Mouse (Mus musculus): ENCODE measurements around the gene Ccz1. TPM values are rescaled to one million over a fixed set of nuclear protein-coding genes. Genes with fewer than 3 reads are reported as not detected.

The Ccz1 gene
- polyA plus RNA-seq, 1 experiment from 2014 or later = 69.6 TPM

GRCm38 (mm10) chr5:143989046-143989445, 25.6 kb downstream of the Ccz1 start:
- WGBS = 83% methylated on average over 4 of the region's 4 CpGs
- ATAC-seq (ENCODE audit: low read depth) = peak; percentile 41; the same call in 1 of the 2 replicates

GRCm38 (mm10) chr5:143987596-143987995, 27.1 kb downstream of the Ccz1 start:
- H3K4me1 ChIP-seq (ENCODE audit: control insufficient read depth, insufficient read depth, low read length) = no peaks in the 10 kb centered on the region
- H3K4me3 ChIP-seq (ENCODE audit: low read depth, low read length) = no peak overlapping the region
- H3K27me3 ChIP-seq (replicated peaks; ENCODE audit: control insufficient read depth, insufficient read depth, low read length) = no peaks in the 10 kb centered on the region
- H3K4me2 ChIP-seq (ENCODE audit: low read depth, low read length) = no peak overlapping the region
- 95% methylated on average over 3 of the region's 3 CpGs for WGBS
- H3K9ac ChIP-seq (ENCODE audit: low read depth, low read length) = no peak overlapping the region
- no peak overlapping the region for H3K27ac ChIP-seq (replicated peaks; ENCODE audit: low read depth, low read length)
- no peaks in the 10 kb centered on the region for H3K9me3 ChIP-seq (ENCODE audit: control insufficient read depth, low read length)
- H3K36me3 ChIP-seq (ENCODE audit: control insufficient read depth, insufficient read depth, low read length) = peaks cover 78% of the 10 kb centered on the region
- no peak for ATAC-seq (ENCODE audit: low read depth)
- DNase-seq (ENCODE audit: low spot score) = no peak

More at GRCm38 (mm10) chr5:143989046-143989445, 25.6 kb downstream of the Ccz1 start:
- Histone ChIP-seq H3K9me3 (ENCODE audit: control insufficient read depth, low read length) (no peaks in the 10 kb centered on the region), H3K27ac (replicated peaks; ENCODE audit: low read depth, low read length) (no peak overlapping the region; the same call in 1 of the 2 replicates), H3K4me2 (ENCODE audit: low read depth, low read length) (no peak overlapping the region), H3K4me3 (ENCODE audit: low read depth, low read length) (no peak overlapping the region), H3K4me1 (ENCODE audit: control insufficient read depth, insufficient read depth, low read length) (no peaks in the 10 kb centered on the region), H3K9ac (ENCODE audit: low read depth, low read length) (no peak overlapping the region), H3K27me3 (replicated peaks; ENCODE audit: control insufficient read depth, insufficient read depth, low read length) (no peaks in the 10 kb centered on the region), H3K36me3 (ENCODE audit: control insufficient read depth, insufficient read depth, low read length) (peaks cover 93% of the 10 kb centered on the region)
- peak; percentile 42 for DNase-seq (ENCODE audit: low spot score)

GRCm38 (mm10) chr5:143985381-143985780, 29.3 kb downstream of the Ccz1 start:
- H3K9me3 ChIP-seq (ENCODE audit: control insufficient read depth, low read length) = no peaks in the 10 kb centered on the region
- DNase-seq (ENCODE audit: low spot score) (no peak), ATAC-seq (ENCODE audit: low read depth) (no peak)
- no peak overlapping the region for H3K4me3 ChIP-seq (ENCODE audit: low read depth, low read length)
- no peak overlapping the region for H3K27ac ChIP-seq (replicated peaks; ENCODE audit: low read depth, low read length)
- WGBS = 88% methylated on average over 7 of the region's 7 CpGs
- H3K9ac ChIP-seq (ENCODE audit: low read depth, low read length) = no peak overlapping the region
- no peak overlapping the region for H3K4me2 ChIP-seq (ENCODE audit: low read depth, low read length)
- H3K36me3 ChIP-seq (ENCODE audit: control insufficient read depth, insufficient read depth, low read length) = peaks cover 58% of the 10 kb centered on the region
- H3K27me3 ChIP-seq (replicated peaks; ENCODE audit: control insufficient read depth, insufficient read depth, low read length) = no peaks in the 10 kb centered on the region
- H3K4me1 ChIP-seq (ENCODE audit: control insufficient read depth, insufficient read depth, low read length) = no peaks in the 10 kb centered on the region

GRCm38 (mm10) chr5:143982361-143982760, 32.3 kb downstream of the Ccz1 start:
- no peak overlapping the region for H3K9ac ChIP-seq (ENCODE audit: low read depth, low read length)
- no peaks in the 10 kb centered on the region for H3K27me3 ChIP-seq (replicated peaks; ENCODE audit: control insufficient read depth, insufficient read depth, low read length)
- H3K36me3 ChIP-seq (ENCODE audit: control insufficient read depth, insufficient read depth, low read length) = peaks cover 29% of the 10 kb centered on the region
- no peaks in the 10 kb centered on the region for H3K4me1 ChIP-seq (ENCODE audit: control insufficient read depth, insufficient read depth, low read length)
- ATAC-seq (ENCODE audit: low read depth) (no peak), DNase-seq (ENCODE audit: low spot score) (no peak)
- 79% methylated on average over 2 of the region's 2 CpGs for whole genome bisulfite sequencing
- H3K27ac ChIP-seq (replicated peaks; ENCODE audit: low read depth, low read length) = no peak overlapping the region
- no peak overlapping the region for H3K4me3 ChIP-seq (ENCODE audit: low read depth, low read length)
- H3K4me2 ChIP-seq (ENCODE audit: low read depth, low read length) = no peak overlapping the region
- no peaks in the 10 kb centered on the region for H3K9me3 ChIP-seq (ENCODE audit: control insufficient read depth, low read length)

- Histone ChIP-seq H3K4me3 (ENCODE audit: low read depth, low read length) (no peak overlapping the region), H3K9ac (ENCODE audit: low read depth, low read length) (no peak overlapping the region), H3K36me3 (ENCODE audit: control insufficient read depth, insufficient read depth, low read length) (peaks cover 15% of the 10 kb centered on the region), H3K27me3 (replicated peaks; ENCODE audit: control insufficient read depth, insufficient read depth, low read length) (no peaks in the 10 kb centered on the region), H3K27ac (replicated peaks; ENCODE audit: low read depth, low read length) (no peak overlapping the region), H3K4me2 (ENCODE audit: low read depth, low read length) (no peak overlapping the region), H3K4me1 (ENCODE audit: control insufficient read depth, insufficient read depth, low read length) (no peaks in the 10 kb centered on the region), H3K9me3 (ENCODE audit: control insufficient read depth, low read length) (no peaks in the 10 kb centered on the region)
- WGBS = 23% methylated on average over 9 of the region's 9 CpGs
- ATAC-seq (ENCODE audit: low read depth) (no peak; the same call in 1 of the 2 replicates), DNase-seq (ENCODE audit: low spot score) (peak; percentile 26)
Observed at GRCm38 (mm10) chr5:143980858-143981257, 33.8 kb downstream of the Ccz1 start.

- no peaks in the 10 kb centered on the region for H3K4me1 ChIP-seq (ENCODE audit: control insufficient read depth, insufficient read depth, low read length)
- no peak overlapping the region for H3K27ac ChIP-seq (replicated peaks; ENCODE audit: low read depth, low read length)
- no peaks in the 10 kb centered on the region for H3K36me3 ChIP-seq (ENCODE audit: control insufficient read depth, insufficient read depth, low read length)
- no peak overlapping the region for H3K4me2 ChIP-seq (ENCODE audit: low read depth, low read length)
- DNase-seq (ENCODE audit: low spot score) (no peak), ATAC-seq (ENCODE audit: low read depth) (no peak)
- H3K9ac ChIP-seq (ENCODE audit: low read depth, low read length) = no peak overlapping the region
- H3K9me3 ChIP-seq (ENCODE audit: control insufficient read depth, low read length) = no peaks in the 10 kb centered on the region
- 79% methylated on average over 16 of the region's 16 CpGs for WGBS
- H3K4me3 ChIP-seq (ENCODE audit: low read depth, low read length) = no peak overlapping the region
- H3K27me3 ChIP-seq (replicated peaks; ENCODE audit: control insufficient read depth, insufficient read depth, low read length) = no peaks in the 10 kb centered on the region
Observed at GRCm38 (mm10) chr5:143976726-143977431, 37.8 kb downstream of the Ccz1 start.

GRCm38 (mm10) chr5:143976232-143976631, 38.4 kb downstream of the Ccz1 start:
- Histone ChIP-seq H3K4me3 (ENCODE audit: low read depth, low read length) (no peak overlapping the region), H3K4me2 (ENCODE audit: low read depth, low read length) (no peak overlapping the region), H3K27me3 (replicated peaks; ENCODE audit: control insufficient read depth, insufficient read depth, low read length) (no peaks in the 10 kb centered on the region), H3K4me1 (ENCODE audit: control insufficient read depth, insufficient read depth, low read length) (no peaks in the 10 kb centered on the region), H3K27ac (replicated peaks; ENCODE audit: low read depth, low read length) (no peak overlapping the region), H3K9ac (ENCODE audit: low read depth, low read length) (no peak overlapping the region), H3K36me3 (ENCODE audit: control insufficient read depth, insufficient read depth, low read length) (no peaks in the 10 kb centered on the region), H3K9me3 (ENCODE audit: control insufficient read depth, low read length) (no peaks in the 10 kb centered on the region)
- WGBS = 87% methylated on average over 11 of the region's 11 CpGs
- no peak for ATAC-seq (ENCODE audit: low read depth)
- DNase-seq (ENCODE audit: low spot score) = no peak

GRCm38 (mm10) chr5:143975631-143975933, 39.1 kb downstream of the Ccz1 start:
- Histone ChIP-seq H3K27me3 (replicated peaks; ENCODE audit: control insufficient read depth, insufficient read depth, low read length) (no peaks in the 10 kb centered on the region), H3K4me3 (ENCODE audit: low read depth, low read length) (no peak overlapping the region), H3K4me2 (ENCODE audit: low read depth, low read length) (no peak overlapping the region), H3K9ac (ENCODE audit: low read depth, low read length) (no peak overlapping the region), H3K4me1 (ENCODE audit: control insufficient read depth, insufficient read depth, low read length) (no peaks in the 10 kb centered on the region), H3K9me3 (ENCODE audit: control insufficient read depth, low read length) (no peaks in the 10 kb centered on the region), H3K36me3 (ENCODE audit: control insufficient read depth, insufficient read depth, low read length) (no peaks in the 10 kb centered on the region), H3K27ac (replicated peaks; ENCODE audit: low read depth, low read length) (no peak overlapping the region)
- ATAC-seq (ENCODE audit: low read depth) (0 out of 2 replicates have a peak, but pooled peaks have one; percentile 41), DNase-seq (ENCODE audit: low spot score) (no peak)
- 59% methylated on average over 2 of the region's 2 CpGs for WGBS

Data from embryonic facial prominence, embryonic 14.5 days (tissue).